ENCODE assay signal across 7 mouse cellular contexts in the genomic region with DNA sequence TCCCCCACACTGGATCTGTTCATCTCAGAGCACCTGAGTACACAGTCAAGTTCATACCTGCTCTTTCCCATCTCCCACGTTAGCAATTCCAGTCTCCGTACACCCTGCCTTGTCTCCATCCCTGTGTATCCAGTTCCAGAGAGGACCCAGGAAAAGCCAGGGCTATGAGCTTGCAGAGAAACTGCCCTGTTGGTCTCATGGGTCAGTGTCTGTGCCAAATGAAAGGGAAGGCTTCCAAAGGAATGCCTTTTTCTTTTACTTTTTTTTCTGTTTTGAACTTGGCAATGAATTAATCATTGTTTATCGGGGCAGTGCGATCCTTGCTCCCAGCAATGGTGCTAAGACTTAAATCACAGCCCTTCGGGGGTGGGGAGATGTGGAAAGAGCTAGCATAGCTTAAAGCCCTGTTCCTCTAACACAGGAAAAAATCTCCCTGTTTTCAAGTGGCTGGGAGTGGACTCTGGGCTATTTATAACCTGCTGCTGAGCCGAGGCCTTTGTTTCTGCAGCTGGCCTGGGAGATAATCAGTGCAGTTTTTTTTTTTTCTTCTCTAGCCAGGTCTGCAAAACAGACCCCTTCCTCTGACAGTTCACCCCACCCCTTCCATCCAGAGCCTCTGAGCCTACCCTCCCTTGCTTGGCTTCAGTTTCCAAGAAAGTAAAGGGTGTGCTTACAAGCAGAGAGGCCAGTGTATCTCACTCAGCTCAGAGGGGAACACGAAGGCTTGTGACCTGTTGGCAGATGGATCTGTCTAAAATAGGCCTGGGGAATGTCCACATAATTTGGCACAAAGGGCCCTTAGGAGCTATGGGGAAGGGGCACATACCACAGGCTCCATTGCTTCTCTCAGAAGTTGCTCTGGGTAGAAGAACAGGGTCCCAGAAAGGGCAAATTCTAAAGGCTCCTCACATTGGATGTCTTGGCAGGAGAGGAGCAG.
DNase-seq lines count a peak whose midpoint lies in the region; ATAC-seq lines count a peak whose summit lies in the region.

No protein-coding gene starts in this region.

- H3K27me3 ChIP-seq in embryonic facial prominence, embryonic 12.5 days, result no peaks in the 10 kb centered on the region
- H3K27me3 ChIP-seq in heart, embryonic 15.5 days, result no peaks in the 10 kb centered on the region

- no peak overlapping the region for H3K4me3 ChIP-seq in embryonic facial prominence, embryonic 12.5 days
- H3K4me3 ChIP-seq in heart, embryonic 15.5 days, result peak overlapping the region; percentile 14

- ATAC-seq in embryonic facial prominence, embryonic 12.5 days (ENCODE audit: insufficient number of reproducible peaks, insufficient read depth, low FRiP score, low TSS enrichment), result peak; percentile 65
- ATAC-seq in heart, embryonic 15.5 days (replicated peaks; ENCODE audit: insufficient number of reproducible peaks, insufficient read depth, low FRiP score, low read depth), result peak; percentile 90

- peak; percentile 75 for DNase-seq in adrenal gland, postnatal 14 days
- DNase-seq in kidney, postnatal 10 days, result peak; percentile 84
- peak; percentile 71 to 84 for DNase-seq in lung, postnatal 4 days
- peak; percentile 27 for DNase-seq in telencephalon, adult 2 months (ENCODE audit: low read depth, low spot score)
- DNase-seq in right cerebral cortex, postnatal 4 days, result no peak

- H3K9me3 ChIP-seq in embryonic facial prominence, embryonic 12.5 days, result no peaks in the 10 kb centered on the region
- no peaks in the 10 kb centered on the region for H3K9me3 ChIP-seq in heart, embryonic 15.5 days (replicated peaks)

- H3K4me1 ChIP-seq in embryonic facial prominence, embryonic 12.5 days, result peaks cover 21% of the 10 kb centered on the region
- H3K4me1 ChIP-seq in heart, embryonic 15.5 days (replicated peaks), result peaks cover 64% of the 10 kb centered on the region

- 16% methylated on average over 7 of the region's 7 CpGs for WGBS in embryonic facial prominence, embryonic 12.5 days
- 8% methylated on average over 7 of the region's 7 CpGs for WGBS in heart, embryonic 15.5 days

- no peaks in the 10 kb centered on the region for H3K36me3 ChIP-seq in embryonic facial prominence, embryonic 12.5 days
- H3K36me3 ChIP-seq in heart, embryonic 15.5 days, result no peaks in the 10 kb centered on the region

- H3K9ac ChIP-seq in embryonic facial prominence, embryonic 12.5 days, result no peak overlapping the region
- no peak overlapping the region for H3K9ac ChIP-seq in heart, embryonic 15.5 days

- peak overlapping the region; percentile 82 for H3K27ac ChIP-seq in embryonic facial prominence, embryonic 12.5 days
- H3K27ac ChIP-seq in heart, embryonic 15.5 days, result peak overlapping the region; percentile 95

- no peak overlapping the region for H3K4me2 ChIP-seq in embryonic facial prominence, embryonic 12.5 days (replicated peaks)
- peak overlapping the region; percentile 49 for H3K4me2 ChIP-seq in heart, embryonic 15.5 days
